Mouse (Mus musculus) cerebral cortex, adult 2 months (tissue): Measurements from ENCODE around the gene Txlnb.

ENCODE experiments used
- WGBS: fragments of 180-500 bp; shearing (Covaris S2); methylation state at CpG from one replicate; pipeline ENCODE4 v1.1.7; 2018; 5-methylcytosine and 5-hydroxymethylcytosine counted together

Gene Txlnb

GRCm38 (mm10) chr10:17820422-17820821 lies 24.4 kb downstream of the Txlnb start:
- WGBS, result 89% methylated on average over 7 of the region's 7 CpGs

GRCm38 (mm10) chr10:17827391-17827790 lies 31.4 kb downstream of the Txlnb start:
- WGBS, result 29% methylated on average over 12 of the region's 12 CpGs

- 95% methylated on average over 4 of the region's 4 CpGs for WGBS
These were observed 33.2 kb downstream of the Txlnb start for GRCm38 (mm10) chr10:17829205-17829604.

- WGBS, result 59% methylated on average over 3 of the region's 3 CpGs
These were observed 35.0 kb downstream of the Txlnb start for GRCm38 (mm10) chr10:17831041-17831440.

GRCm38 (mm10) chr10:17835031-17835430 lies 39.0 kb downstream of the Txlnb start:
- WGBS, result 82% methylated on average over 6 of the region's 6 CpGs

GRCm38 (mm10) chr10:17836275-17836674 lies 40.2 kb downstream of the Txlnb start:
- 76% methylated on average over 1 of the region's 1 CpGs for WGBS

- 40% methylated on average over 3 of the region's 3 CpGs for WGBS
These were observed 46.0 kb downstream of the Txlnb start for GRCm38 (mm10) chr10:17842030-17842429.

- WGBS, result 26% methylated on average over 4 of the region's 4 CpGs
These were observed 48.9 kb downstream of the Txlnb start for GRCm38 (mm10) chr10:17844781-17845537.

- 89% methylated on average over 9 of the region's 9 CpGs for WGBS
These were observed 61.7 kb downstream of the Txlnb start for GRCm38 (mm10) chr10:17857647-17858261.

- WGBS, result 49% methylated on average over 6 of the region's 6 CpGs
These were observed 64.9 kb downstream of the Txlnb start for GRCm38 (mm10) chr10:17860701-17861480.

- WGBS, result 27% methylated on average over 5 of the region's 5 CpGs
These were observed 74.0 kb downstream of the Txlnb start for GRCm38 (mm10) chr10:17869822-17870662.

- 73% methylated on average over 8 of the region's 8 CpGs for WGBS
These were observed 82.2 kb downstream of the Txlnb start for GRCm38 (mm10) chr10:17878002-17878919.

- WGBS, result 93% methylated on average over 3 of the region's 3 CpGs
These were observed 84.0 kb downstream of the Txlnb start for GRCm38 (mm10) chr10:17880038-17880437.

- 95% methylated on average over 2 of the region's 2 CpGs for WGBS
These were observed 84.7 kb downstream of the Txlnb start for GRCm38 (mm10) chr10:17880724-17881123.
